Mouse (Mus musculus) mouse trophoblast stem cell (cell line): ENCODE measurements at regions not wholly inside any gene's neighbourhood (a gene's known extent, or its start where the extent isn't known, plus 50 kb on each side); places are given as distances from the start of the nearest gene placed in this dataset.

Source experiments
- in situ Hi-C, 2 experiments: fragments of 300-500 bp; cut with MseI, MboI; formaldehyde crosslinking; loops; 2 replicates in 1 of 2; 3 replicates in 1 of 2; pipeline ENCODE4 v1.15.1; 2025

- in situ Hi-C loops, result no loop called here
Observed at GRCm38 (mm10) chr2:137437741-137438140, 321.3 kb upstream of the Jag1 start.

DNA sequence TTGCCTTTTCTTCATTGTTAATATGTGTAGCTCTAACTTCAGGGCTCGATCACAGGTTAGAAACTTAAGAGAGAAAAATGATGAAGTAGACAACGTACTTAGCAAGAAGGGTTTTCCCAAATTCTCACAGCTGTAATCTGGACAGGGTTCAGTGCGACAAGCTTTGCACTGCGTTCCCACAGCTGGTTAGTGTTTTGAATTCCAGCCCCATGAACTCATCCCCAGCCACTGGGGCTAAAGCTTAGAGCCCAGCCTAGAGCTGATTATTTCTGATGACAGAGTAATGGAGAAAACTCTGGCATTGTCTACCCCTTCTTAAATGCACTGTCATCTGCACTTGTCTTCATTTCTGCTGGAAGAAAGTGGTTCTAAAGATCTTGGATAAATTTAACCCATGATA, 319.7 kb upstream of the Jag1 start:
- in situ Hi-C loops, result no loop called here

DNA sequence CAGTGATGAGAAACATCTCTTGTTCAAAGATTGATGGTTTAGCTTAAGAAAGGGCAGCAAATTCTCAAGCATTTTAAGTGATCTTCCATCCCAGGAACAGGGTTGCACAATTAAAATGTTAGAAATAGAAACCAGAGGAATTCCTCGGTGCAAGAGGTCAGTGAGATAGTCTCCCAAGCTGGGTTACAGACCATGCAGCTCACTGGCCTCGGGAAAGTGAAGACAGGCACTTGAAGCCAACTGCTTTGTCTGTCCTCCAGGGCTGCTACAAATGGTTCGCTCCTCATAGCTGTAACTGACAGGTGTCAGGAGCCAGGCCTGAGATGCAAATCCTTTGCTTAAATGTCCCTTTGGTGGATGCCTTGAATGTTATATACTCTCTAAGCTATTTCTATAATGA, 306.2 kb upstream of the Jag1 start:
- in situ Hi-C loops, result no loop called here

DNA sequence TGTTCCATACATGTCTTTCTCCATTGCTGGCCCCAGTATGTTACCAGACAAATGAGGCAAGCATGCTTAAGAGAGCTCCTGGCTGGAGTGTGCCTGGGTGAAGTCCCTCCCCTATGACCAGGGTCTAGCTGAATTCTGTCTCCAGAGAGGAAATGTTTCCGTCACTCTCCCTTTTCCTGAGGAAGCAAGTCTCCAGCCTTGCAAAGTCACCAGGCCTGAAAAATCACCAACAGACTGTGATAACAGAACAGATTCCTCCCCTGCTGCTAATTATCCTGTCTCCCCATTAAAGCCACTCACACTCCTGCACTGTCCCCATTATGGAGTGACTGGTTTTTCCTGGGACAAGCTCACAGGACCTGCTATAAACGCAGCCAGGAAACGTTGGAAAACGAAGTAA, 303.2 kb upstream of the Jag1 start:
- in situ Hi-C loops, result no loop called here

DNA sequence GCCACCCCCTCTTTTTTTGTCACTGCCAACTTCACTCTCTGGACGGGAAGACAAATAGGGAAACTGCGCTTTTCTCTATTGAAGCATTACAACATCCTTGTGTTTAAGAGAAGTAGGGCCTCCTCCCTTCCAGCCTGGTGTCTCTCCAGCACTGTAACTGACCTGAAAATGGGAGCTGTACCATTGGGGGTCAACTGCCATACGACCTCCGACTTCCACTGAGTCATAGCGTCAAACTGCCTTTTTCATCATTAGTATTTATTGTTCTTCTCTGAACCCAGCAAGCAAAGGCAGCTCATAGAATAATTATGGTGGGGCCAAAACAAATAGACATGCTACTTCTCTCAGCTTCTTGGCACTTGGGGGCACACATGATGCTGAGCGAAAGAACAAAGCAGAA, 301.2 kb upstream of the Jag1 start:
- in situ Hi-C loops, result no loop called here

GRCm38 (mm10) chr2:137413432-137413831, 297.0 kb upstream of the Jag1 start:
- in situ Hi-C loops, result no loop called here

DNA sequence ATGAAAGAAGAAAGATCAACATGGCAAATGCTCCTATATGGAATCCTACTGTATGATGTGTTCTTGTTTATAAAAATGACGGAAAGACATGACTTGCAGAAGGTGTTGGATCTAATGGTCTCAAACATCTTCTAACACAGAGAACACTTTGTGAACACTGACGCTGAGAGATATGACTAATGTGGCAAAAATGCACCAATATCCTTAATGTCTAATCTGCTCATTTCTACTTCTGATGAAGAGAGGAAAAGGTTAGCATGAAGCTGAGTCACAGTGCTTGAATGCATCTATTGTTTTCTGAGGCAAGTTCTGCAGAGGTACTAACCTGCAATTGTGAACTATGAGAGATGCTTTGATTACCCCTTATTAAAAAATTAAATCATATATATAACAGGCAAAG, 293.2 kb upstream of the Jag1 start:
- in situ Hi-C loops, result no loop called here

DNA sequence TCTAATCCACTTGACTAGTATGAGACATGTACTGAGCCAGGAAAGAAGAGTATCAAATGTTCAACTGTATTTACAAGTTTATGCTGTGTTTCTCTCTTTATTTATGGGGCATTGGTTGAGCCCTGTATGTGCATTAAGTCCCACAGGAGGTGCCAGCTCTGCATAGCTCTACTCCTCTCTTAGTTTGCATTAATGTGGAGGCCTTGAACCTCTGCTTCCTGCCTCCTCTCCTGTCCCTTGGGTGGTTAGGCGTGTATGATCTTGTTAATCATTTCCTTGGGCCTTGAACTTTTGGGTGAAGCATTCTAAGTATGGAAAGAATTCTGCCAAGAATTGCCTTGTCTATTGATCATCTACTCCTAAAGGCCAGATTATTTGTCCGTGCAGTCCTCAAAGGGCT, 291.9 kb upstream of the Jag1 start:
- in situ Hi-C loops, result no loop called here

DNA sequence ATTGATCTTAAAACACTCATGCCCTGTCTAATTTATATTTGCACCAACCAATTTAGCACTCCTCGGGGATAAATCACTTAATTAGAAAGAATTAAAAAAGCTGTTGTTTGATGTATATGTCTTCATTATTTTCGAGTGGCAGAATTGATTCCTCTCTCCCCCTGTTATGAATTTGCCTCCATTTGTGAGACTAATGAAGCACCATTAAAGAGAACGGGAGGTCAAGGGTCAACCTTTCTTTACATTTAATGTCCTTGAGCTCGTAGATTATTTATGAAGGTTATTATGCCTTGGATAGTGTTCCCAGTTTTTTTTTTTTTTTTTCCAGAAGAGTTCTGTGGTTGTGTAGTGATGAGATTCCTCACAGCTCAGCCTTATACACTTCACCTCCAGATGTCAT, 277.0 kb upstream of the Jag1 start:
- in situ Hi-C loops, result no loop called here

- in situ Hi-C loops, result no loop called here
Observed at GRCm38 (mm10) chr2:137379816-137380215, 263.4 kb upstream of the Jag1 start.

DNA sequence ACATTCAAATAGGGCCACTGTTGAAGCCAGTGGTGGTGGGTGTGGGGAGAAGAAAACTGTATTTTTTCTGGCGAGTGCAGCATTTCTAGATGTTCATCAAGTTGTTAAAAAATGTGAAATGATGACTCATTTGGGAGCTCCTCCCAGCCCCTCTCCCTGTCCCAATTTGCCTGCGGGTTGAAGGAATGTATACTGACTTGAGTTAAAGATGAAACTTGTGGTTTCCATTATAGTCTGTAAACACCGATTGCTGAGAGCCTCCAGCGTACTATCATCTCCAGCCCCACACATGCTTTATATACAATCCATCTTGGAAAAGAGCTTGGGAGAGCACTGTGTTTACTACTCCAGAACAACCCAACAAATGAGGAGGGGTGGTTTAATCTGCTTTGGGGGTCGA, 258.9 kb upstream of the Jag1 start:
- in situ Hi-C loops, result no loop called here

DNA sequence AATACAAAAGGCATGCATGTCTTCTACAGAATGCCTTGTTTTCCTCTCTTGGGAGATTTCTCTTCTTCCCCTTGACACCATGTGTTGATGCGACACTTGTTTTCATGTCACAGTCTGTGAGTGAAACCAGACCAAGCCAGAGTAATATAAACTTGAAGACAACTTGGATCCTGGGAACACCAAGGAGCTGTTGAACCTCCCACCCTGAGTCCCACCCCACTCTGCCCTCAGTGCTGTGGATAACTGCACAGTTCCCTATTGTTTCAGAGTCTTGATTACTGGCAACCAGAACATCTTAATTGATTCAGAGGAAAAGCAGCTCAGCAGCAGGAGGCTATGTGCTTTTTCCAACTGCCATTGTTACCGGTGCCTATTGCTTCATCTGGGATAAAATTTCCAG, 254.6 kb upstream of the Jag1 start:
- in situ Hi-C loops, result no loop called here

DNA sequence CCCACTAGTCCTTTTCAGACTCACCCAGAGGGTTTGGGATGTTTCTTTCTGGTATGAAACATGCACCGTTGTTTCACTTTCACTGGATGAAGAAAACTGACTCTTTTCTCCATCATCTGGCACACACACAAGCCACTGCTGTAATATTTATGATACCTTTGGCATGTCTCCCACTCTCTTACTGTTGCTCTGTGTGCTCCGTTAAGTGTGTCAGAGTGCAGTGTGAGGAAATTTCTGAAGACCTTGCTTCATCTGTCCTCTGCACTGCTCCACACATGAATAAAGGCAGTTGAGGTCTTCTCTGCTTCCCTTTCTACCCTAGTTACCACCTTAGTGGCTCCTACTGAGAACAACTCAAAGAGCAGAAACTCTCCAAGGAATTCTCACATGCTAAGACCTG, 246.6 kb upstream of the Jag1 start:
- in situ Hi-C loops, result no loop called here

GRCm38 (mm10) chr2:137357181-137357738, 240.8 kb upstream of the Jag1 start:
- in situ Hi-C loops, result no loop called here

DNA sequence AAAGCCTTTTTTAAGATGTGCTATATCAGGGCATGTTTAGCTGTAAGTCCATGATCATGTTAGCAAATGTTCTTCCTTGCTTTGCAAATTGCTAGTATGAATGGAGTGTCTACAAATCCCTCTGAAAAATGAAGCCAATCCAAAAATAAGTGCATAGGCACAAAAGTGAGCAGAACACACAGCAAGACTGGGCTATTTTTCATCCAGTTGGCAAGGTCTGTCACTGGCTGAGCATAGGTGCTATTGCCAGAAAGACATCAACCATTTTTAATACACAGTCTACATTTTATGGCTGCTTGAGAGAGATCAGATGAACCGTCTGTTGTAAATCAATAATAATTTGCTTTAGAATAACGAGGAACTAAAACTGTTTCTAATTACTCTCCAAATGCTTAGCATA, 227.3 kb upstream of the Jag1 start:
- in situ Hi-C loops, result no loop called here

DNA sequence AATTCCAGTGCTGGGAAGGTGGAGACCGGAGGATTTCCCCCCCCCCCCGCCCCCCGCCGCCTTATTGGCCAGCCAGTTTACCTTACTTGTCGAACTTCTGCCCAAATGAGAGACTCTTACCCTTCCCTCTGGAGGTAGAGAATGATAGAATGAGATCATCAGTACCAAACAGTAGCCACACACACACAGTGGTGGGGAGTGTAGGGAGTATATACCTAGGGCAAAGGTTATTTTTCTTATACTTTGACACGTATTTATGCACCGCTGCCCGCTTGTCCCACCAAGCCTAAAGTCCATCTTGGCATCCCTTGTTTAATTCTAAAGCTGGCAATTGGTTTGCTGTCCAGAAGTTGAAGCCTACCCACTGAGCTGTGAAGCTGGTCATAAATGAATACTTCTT, 213.6 kb upstream of the Jag1 start:
- in situ Hi-C loops, result no loop called here

DNA sequence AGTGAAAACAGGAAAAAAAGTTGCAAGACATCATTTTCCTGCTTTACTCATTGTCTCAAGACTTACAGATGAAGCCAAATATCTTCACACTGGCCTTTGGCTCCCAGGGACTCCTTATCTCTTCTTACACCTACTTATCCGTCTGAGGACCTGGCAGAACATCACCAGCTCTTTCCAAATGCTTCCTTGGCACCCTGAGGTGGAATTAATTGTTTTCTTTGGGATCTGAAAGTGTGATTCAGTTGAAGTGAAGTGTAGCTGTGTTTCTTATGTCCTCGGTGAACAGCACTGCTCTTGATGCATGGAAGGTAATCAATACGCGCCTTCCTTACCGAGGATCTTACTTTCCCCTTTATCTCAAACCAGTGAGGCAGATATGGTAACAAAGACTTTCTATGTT, 207.0 kb upstream of the Jag1 start:
- in situ Hi-C loops, result no loop called here

GRCm38 (mm10) chr2:137310511-137310910, 194.1 kb upstream of the Jag1 start:
- in situ Hi-C loops, result no loop called here

DNA sequence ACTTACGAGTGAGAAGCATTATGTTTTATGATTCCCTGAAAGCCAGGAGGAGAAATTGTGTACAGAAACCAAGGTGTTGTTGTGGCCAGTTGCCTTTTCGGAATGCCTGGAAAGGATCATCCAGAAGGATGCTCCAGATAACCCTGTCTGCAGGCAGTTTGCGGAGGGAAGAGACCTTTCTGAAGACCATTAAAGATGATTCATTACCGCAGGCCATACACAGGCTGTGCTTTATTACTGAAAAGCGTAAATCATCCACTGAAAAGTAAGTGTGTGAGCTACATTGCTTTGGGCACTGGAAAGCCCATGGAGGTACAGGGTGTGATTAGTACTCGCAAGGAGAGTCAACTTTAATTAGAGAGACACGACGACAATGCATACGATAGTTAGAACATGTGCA, 191.7 kb upstream of the Jag1 start:
- in situ Hi-C loops, result no loop called here

DNA sequence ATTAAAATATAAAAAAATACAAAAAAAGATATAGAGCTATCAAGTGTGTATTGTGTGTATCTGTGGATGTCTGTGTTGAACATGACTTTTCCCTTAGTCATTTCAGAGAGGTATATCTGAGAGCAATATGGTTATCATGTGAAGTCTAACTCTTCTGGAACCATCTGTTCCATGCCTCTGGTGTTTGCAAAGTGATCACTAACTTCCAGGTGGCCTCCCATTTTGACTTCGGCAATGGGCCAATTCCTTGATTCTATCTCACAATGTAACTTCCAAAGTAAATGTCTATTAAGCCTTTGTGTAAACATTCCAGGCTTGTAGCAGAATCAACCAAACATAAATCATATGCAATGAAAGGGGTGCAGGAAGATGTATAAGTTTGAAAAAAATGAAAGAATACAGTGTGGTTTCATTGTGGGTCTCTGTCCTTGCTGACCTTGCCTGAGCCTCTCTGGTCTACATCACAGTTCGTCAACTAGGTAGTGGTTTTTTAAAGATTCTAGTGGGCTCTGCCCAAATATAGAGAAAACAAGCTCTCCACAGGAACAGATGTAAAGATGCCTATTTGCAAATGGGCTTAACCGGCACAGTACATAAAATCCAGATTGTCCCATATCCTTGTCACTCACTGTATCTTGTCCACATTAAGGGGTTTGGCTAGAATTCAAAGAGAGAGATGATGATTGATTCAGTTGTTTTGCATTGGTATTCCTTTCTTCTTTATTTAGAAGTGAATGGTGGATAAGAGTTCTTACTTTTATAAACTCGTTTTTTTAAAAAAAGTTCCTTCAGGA, 185.2 kb upstream of the Jag1 start:
- in situ Hi-C loops, result no loop called here

GRCm38 (mm10) chr2:137289231-137289630, 172.8 kb upstream of the Jag1 start:
- in situ Hi-C loops, result no loop called here

GRCm38 (mm10) chr2:137271575-137272180, 155.2 kb upstream of the Jag1 start:
- in situ Hi-C loops, result no loop called here

DNA sequence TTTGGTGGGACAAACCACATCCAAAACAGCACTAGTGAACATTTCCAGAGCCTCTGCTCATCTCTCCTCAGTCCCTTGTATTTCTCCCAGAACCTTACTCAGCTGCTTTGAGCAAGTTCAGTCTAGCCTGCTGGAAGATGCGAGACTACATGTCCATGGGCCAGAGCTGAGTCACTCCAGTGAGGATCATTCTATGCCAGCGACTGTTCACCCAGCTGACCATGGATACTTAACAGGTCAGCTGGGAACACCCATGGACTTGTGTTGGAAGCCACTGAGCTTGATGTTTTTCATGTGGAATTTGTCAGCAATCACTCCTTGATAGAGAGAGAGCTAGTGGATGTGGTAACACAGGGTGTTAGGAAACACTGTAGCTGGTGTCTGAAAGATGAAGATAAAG, 146.5 kb upstream of the Jag1 start:
- in situ Hi-C loops, result no loop called here
